Mouse (Mus musculus) layer of hippocampus, adult 18-20 months (tissue): ENCODE measurements around the gene Gpr108. TPM values are rescaled to one million over a fixed set of nuclear protein-coding genes. Genes with fewer than 3 reads are reported as not detected.

Source experiments
- DNase-seq, 2 experiments: peaks; one replicate each; pipeline ENCODE4 v3.0.0; 2022; ENCODE audit warnings: low spot score in 2 of 2
- total RNA-seq, 2 experiments: library from RNA; stranded (reverse); gene quantifications; 2 replicates each; pipeline ENCODE4 v1.2.3; 2021

The Gpr108 gene
- total RNA-seq, 2 experiments from 2014 or later: 26.7 to 27.1 TPM

DNA sequence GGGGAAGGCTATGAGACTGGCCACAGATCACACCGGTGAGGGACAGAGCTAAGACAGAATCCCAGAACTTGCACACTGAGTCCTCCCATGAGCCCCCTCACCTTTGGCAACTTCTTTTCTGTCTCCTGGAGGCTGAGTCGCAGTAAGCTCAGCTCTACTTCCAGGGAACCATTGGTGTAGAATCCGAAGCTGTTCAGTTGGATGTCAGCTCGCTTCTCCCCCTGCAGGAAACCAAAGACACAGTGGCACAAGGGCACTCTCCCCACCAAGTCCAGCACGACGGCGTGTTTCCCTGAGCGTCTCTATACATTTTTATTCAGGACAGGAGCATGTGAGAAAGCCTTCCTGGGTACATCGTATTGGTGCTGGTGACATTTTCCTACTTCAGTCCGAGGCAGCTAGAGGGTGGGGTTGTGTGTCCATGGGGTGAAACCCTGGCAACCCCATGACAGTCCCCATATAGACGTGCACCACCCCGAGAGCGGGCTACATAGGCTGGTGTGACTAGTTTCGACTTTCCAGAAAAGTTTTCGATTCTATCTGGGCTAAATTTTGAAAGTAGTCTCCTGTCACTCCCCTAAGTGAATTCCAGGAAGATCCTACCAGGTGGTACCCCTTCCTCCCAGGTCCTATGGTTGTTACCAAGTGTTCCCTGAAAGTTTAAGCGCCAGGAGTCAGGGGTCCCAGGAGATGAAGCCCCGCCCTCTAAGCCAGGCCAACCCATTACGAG lies 1.4 kb downstream of the Gpr108 start:
- no peak for DNase-seq

DNA sequence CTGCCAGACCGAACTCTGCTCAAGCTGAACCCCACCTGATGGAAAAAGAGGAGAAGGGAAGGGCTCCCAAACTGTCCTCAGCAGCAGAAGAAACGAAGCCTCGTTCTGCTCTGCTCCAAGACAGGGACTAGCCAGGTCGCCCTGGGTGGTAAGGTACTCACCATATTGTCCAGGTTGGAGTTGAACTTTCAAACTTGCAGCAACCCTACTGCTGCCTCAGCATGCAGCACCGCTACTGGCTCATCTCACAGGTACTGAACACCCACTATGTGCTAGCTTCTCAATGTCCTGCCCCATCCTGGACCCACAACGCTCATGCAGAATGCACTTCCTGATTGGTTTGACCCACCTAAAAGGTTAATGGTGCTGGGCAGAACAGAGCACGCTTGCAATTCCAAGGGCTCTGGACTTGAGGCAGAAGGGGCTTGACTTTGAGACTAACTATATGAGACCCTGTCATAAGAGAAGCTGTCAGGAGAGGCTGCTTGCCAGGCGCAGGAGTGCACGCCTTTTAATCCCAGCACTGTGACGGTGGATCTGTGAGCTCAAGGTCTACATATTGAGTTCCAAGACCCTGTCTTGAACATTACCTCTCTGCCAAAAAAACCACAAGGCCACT lies 2.8 kb downstream of the Gpr108 start:
- DNase-seq: no peak

DNA sequence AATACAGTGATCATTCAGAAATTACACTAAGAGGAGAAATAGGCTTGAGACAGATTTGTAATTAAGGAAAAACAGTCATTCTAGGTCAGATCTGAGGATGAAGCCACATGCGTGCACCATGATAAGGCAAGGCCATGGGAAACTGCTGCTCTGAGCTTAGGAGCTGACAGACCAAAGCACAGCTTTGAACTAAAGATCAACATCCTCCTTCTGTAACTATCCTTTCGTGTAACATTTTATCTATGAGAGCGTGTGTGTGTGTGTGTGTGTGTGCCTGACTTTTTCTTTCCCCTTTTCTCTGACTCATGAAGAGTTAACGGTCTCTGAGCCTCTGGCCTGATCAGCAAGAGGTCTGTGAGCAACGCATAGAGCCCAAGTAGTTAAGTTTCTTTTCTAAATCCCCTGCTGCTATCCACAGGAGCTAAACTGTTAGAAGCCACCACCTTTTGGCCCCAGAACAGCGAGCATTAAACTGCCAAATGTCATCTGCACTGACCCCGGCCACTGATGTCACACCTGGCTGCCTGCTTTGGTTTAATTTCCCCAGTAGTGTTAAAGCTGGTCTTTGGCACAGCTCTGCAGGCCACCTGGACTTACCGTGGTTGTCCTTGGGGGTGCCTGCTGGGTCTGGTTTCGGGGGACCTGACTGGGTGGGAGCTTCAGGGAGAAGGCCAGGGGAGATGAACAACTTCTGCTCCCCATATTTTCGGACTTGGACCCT lies 4.4 kb downstream of the Gpr108 start:
- DNase-seq: no peak

DNA sequence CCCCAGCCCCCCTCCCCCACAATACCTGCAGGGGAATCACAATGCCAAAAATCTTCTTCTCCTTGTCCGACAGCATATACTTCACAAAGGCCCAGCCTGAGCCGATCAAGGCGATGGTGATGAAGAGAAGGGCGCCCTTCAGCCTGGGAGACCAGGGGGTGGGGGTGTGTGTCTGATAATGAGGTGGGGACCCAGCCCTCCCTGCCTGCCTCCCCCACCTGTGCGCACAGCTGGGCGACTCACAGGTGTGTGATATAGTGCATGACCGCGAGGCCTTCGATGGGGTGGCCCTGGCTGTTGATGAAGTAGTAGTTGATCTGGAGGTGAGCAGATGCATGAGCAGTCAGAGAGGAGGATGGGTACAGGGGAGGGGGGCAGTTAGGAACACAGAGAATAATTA lies 11.1 kb downstream of the Gpr108 start:
- no peak for DNase-seq

DNA sequence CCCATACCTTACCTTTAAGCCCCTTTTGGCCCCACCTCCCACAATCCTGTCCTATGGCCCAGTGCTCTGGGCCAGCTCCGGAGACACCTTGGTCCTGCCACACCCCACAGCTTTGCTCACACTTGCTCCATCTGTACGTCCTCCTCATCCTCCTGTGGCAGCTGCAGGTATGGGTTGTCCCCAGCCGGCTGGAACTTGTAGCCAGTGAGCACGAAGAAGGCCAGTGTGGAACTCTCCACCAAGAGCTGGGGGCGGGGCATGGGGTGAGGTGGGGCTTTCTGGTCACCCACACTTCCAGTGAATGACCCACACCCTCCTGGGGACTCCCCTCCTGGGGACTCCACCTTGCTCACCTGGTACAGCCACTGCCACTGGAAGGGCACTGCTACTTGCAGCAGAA lies 12.4 kb downstream of the Gpr108 start:
- no peak for DNase-seq

DNA sequence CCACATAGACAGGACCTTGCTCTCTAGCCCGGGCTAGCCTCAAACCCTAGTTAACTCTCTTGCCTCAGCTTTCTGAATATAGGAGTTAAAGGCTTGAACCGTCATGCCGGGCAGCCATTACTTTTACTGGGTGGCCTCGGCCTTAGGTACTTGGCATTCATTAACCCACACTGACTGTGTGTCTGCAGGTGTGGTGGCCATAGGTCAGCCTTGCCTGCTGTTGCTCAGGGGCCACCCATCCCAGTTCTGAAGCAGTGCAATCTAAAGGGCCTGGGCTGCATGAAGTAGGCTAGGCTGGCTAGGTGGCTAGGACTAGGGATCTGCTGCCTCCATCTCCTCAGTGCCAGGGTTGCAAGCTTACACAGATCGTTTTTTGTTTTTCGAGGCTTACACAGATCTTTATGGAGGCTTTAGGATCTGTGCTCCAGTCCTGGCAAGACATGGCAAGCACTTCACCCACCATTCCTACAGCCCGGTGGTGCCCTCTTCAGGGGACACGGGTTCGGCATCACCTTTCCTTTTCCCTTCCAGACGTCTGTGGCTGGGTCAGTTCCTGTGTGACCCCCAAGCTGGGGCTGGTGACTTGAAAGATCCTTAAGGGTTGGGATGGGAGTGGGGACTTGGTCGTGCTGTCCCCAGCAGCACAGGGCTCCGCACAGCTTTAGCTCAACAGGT lies 13.9 kb downstream of the Gpr108 start:
- no peak for DNase-seq

DNA sequence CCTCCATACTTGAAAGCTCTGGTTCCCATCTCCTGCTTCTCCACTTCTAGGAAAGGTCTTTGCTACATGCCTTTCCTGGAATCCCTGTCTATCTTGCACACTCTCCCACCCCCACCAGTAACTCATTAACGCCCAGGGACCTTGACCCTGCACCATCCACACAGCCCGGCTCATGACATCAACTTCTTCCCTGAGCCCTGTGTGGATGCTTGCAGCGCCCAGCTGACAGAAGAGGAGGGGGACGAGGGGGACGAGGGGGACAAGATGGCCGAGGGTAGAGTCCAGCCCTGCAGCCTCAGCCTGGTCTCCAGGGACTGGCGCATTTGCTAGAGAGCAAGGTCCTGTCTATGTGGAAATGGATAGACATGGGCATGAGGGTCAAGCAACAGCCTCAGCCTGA lies 15.2 kb downstream of the Gpr108 start:
- no peak for DNase-seq

DNA sequence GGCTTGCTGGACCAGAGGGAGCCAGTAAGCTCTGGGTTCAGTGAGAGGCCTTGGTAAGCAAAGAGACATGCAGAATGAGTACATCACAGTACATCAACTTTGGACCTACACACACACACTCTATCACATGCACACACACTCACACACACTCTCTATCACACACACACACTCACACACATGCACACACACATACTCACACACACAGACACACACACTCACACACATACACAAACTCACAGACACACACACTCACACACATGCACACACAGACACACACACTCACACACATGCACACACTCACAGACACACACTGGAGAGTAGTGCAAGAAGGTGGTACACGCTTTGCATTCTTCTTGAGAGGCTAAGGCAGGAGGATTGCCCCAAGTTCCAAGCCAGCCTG lies 16.0 kb downstream of the Gpr108 start:
- no peak for DNase-seq

DNA sequence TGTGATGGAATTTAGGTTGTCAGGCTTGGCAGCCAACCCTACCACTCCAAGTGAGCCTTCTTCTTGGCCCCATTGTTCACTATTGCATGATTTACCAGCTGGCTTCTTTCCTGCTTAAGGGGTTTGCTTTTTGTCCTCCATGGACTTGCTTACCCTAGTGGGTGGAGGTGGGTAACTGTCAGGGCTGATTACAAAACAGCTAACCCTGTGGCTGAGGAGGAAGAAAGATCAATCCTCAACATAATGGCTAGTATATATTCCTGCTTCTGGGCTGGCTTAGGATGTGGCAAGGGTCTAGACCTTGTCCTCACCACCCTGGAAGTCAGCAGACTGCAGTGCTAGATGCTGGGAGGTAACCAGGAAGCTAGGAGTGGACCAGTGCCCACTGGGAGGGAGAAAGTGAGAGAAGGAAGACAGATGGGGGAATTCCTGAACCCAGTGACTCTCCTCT lies 16.9 kb downstream of the Gpr108 start:
- DNase-seq: no peak

DNA sequence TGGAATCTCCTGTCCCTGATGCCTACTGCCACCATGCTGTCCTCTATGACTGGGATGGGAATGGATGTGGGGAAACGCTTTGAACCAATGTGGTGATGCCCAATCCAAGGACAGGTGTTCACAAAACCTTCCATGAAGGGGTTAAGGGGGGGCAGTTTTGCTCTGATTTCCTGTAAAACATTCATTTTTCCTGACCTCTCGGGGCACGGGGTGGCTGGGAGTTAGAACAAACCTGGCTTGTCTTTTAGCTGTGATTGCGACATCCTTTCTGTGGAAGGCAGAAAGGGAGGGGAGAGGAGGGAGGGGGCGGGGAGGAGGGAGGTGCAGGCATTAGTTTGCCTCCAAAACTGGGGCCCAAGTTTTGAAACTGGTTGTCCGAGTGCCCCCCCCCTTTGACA lies 17.5 kb downstream of the Gpr108 start:
- no peak for DNase-seq

DNA sequence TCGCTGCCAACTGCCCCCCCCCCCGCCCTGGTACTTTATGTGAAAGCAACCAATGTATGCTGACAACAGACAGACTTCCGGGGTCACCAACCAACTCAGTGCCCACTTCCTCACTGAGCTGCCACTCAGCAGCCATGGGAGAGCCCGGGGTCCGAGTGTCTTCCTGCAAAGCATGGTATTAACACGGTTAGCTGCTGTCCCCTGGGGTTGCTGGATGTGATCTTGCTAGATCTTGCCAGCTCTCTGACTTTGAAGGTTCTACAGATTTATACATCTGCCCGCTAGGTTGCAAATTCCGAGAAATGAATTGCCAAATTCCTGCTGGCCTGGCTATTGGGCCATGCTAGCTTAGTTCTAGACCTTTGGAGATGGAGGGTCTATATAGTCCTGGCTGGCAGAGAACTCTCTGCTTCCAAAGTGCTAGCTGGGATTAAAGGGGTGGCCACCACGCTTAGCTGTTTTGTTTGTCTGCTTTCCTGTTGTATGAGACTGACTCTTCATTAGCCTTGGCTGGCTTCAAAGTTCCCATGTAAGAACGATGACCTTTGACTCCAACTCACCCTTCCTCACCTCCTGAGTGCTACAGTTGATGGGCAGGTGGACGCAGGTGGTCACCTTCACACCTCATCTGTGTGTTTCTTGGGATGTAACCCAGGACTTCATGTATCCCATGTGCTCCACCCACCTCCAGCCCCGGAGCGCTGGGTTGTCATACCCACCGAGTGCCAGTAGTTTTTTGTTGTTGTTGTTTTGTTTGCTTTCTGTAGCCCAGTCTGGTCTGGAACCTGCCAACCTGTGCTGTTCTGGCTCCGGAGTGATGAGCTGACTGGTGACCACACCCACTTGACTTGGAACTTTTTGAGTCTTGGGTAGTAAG lies 18.2 kb downstream of the Gpr108 start:
- no peak for DNase-seq

DNA sequence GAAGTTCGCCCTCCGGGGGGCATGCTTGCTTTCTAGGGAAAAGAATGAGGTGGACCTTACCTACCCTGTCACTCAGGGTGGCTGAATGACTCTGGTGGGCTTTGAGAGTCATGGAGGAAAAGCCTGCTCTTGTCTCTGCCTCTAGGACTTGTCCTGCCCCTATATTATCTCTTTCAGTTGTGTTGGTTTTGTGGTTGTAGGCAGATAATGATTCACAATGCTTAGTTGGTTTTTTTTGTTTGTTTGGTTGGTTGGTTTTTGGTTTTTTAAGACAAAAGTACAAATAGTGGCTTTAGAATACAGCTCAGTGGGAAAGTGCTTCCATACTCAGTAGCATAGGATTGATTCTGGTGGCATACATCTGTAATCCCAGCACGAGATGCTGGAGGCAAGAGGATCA lies 19.4 kb downstream of the Gpr108 start:
- DNase-seq: no peak

DNA sequence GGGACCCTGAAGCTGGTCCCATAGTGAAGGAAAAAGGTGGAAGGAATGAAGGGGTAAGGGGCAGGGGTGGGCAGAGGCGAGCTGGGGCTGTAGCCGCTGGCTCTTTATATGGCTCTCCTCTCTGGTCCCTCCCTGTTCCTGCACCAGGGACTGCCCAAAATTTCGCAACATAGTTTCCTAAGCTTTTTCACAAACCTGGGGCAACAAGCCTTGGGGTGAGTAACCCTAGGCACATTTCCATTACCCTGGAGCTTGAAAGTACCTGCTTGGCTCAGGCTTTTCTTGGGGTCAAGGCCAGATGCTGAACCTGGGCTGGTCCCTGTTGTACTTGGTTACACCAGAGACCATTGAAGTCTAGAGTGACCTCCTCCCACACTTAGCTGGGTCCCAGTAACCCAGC lies 20.2 kb downstream of the Gpr108 start, which contains the start of gene C3:
C3 (minus strand) TSS at position 123 of the 400 bp plus-strand sequence.
- no peak for DNase-seq

DNA sequence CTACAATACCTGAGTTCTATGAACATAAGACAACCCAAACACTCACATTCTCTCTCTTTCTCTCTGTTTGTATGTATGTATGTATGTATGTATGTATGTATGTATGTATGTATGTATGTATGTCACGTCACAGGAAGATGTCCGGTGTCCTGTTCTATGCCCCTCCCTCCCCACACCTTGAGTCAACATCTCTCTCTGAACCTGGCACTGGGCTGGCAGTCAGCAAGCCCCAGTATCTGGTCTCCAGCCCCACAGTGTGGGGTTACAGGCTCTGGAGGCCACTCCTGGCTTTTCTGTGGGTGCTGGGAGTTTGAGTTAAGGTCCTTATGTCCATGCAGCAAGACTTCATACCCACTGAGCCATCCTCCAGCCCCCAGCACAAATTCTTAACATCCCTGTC lies 20.8 kb downstream of the Gpr108 start:
- no peak for DNase-seq

DNA sequence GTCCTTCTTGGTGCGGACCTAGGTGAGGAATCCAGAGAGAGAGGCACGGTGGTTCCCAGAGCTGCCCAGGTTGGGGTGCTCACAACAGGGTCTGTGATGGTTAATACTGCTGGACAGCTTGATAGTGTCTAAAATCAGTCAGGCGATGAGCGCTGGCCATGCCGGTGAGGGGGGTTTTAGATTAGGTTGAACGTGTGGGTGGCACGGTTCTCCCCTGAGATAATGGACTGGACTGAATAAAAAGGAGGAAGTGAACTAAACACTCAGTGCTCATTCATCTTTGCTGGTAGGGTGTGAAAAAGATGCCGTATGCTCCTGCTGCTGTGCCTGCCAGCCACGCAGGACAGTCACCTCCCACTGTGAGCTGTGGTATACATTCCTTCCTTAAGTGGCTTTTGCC lies 24.9 kb downstream of the Gpr108 start:
- no peak for DNase-seq

DNA sequence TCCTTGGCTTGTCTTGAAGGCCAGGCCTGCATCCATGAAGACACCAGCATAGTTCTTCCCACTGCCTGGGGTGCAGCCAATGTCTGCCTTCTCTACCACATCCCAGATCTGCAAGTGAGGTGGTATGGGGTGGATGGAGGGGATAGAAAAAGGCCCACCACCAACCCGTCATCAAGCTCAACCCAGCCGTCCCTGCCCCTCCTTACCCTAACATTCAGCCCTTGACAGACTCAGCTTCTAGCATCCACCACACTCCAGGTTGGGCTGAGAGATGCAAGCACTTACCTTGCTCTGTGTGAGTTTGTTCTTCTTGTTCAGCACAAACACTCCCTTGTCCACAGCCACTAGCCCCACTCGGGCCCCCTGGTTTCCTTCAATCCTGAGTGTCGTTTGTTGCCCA lies 26.3 kb downstream of the Gpr108 start:
- DNase-seq: no peak

DNA sequence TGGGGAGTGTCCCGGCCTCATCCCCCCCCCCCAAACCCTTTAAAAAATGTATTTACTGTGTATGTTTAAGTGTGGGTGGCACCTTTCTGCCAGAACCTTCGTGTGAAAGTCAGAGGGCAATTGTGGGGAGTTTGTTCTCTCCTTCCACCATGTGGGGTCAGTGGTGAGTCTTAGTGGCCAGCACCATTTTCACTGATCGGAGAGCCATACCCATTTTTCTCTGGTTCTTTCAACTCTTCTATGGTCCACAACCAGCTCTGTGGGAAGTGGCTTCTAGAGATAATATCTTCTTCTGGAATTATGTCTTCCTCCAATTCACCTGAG lies 28.4 kb downstream of the Gpr108 start:
- no peak for DNase-seq

DNA sequence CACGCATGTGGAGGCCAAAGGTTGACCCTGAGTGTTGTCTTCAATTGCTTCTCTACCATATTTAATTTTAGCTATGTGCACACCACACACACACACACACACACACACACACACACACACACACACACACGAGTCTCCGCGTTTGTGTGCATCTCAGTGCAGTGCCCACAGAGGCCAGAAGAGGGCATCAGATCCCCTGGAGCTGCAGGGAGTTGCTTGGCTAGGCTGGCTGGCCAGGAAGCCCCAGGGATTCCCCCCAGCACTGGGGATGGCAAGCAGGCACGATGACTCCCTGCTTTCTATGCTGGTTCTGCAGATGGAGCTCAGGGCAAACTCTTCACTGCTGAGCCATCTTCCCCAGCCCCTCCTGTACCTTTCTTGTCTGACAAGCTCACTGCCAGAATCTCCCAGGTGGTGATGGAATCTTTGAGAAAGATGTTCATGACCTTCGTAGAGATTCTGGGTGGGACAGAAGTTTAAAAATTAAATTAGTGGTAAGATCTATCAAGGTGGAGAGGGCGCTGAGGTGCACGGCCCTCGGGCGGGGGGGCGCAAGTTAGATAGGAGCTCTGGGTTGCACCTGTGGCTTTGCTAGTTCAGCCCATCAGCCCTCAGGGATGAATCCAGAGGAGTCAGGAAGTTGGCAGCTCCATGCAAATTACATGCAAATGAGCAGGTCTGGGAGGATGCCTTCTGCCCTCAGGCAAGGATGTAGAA lies 28.9 kb downstream of the Gpr108 start:
- peak in 1 of 2 experiments; percentile 73 for DNase-seq

DNA sequence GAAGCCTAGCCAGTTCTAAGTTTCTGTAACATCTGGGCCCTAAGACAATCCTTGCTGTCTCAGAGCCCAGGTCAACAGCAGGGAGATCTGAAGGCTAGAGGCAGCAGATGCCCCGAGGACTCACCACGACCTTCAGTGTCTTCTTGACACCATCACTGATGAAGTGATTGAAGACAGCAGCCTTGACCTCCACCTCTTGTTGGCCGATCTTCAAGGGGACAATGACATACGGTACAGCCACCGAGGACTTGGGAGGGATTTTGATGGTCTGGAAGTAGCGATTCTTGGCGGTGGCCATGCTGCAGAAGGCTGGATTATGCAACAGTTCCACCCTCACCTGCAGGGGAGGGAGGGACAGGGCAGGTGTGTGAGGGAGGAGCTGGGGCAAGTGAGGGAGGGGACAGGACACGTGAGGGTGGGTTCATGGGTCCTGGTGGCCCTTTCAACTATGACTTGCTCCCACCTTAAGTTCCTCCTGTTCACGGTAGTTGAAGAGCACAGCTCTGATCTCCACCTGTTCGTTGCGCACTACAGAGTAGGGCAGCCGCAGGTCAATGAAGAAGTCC lies 29.8 kb downstream of the Gpr108 start:
- no peak for DNase-seq
